Mouse (Mus musculus) cortical plate, adult 2 months (tissue): ENCODE measurements around the gene Dleu7. TPM values are rescaled to one million over a fixed set of nuclear protein-coding genes. Genes with fewer than 3 reads are reported as not detected.

ENCODE experiments used
- H3K27ac ChIP-seq: fragments of 200-500 bp; 2 replicates; pipeline ENCODE4 v1.5.1; 2012; ENCODE audit warnings: low read length, control low read depth, inconsistent platforms; ENCODE audit not compliant: insufficient read depth
- H3K4me1 ChIP-seq: fragments of 200-500 bp; 2 replicates; pipeline ENCODE4 v1.6.1; 2011; ENCODE audit warnings: low read length; ENCODE audit not compliant: control insufficient read depth, insufficient read depth
- H3K4me3 ChIP-seq: fragments of 200-500 bp; 2 replicates; pipeline ENCODE4 v1.5.1; 2011; ENCODE audit warnings: mild to moderate bottlenecking, low read length, control low read depth; ENCODE audit not compliant: insufficient read depth
- CTCF ChIP-seq: fragments of 200-500 bp; IDR thresholded peaks from 2 replicates; pipeline ENCODE4 v1.5.1; 2011; ENCODE audit warnings: mild to moderate bottlenecking, control low read depth, low read length; ENCODE audit not compliant: insufficient read depth; ENCODE audit errors: extremely low read depth
- POLR2A ChIP-seq: fragments of 200-500 bp; IDR thresholded peaks from 2 replicates; pipeline ENCODE4 v1.6.1; 2011; ENCODE audit warnings: mild to moderate bottlenecking, low read length, control low read depth; ENCODE audit not compliant: insufficient read depth; ENCODE audit errors: extremely low read depth
- polyA plus RNA-seq: library from polyadenylated mRNA; depleted of rRNA; stranded (reverse); fragments of >200 nt; gene quantifications from 2 replicates; pipeline ENCODE4 v1.2.3, GENCODE M21; 2012

Dleu7 gene
- polyA plus RNA-seq, 1 experiment, result 9.0 TPM

DNA sequence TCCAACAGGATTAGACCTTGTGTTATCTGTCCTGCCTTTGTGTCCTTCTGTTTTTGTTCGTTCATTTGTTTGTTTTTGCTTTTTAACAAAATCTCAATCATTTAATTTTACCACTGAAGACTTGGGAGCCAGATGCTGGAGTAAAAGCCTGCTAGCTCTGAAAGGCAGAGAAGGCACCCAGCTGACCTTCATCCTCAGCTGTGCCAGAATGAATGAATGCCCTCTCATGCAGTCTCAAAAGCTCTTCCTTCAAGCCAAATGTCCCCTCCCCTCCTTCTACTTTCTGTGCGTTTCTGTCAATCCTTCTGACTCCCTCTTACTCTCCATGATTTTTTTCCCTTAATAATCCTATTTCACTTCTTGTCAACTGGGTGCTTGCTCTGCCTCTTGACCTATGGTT lies 34.3 kb upstream of the Dleu7 start:
- Histone ChIP-seq H3K4me3 (no peak overlapping the region), H3K27ac (no peak overlapping the region), H3K4me1 (no peaks in the 10 kb centered on the region)
- no peak for TF ChIP-seq POLR2A
- TF ChIP-seq CTCF, result no peak

- no peaks in the 10 kb centered on the region for H3K4me1 ChIP-seq
These were observed 33.2 kb upstream of the Dleu7 start for GRCm38 (mm10) chr14:62326026-62326425.

GRCm38 (mm10) chr14:62324943-62325342 lies 32.1 kb upstream of the Dleu7 start:
- TF ChIP-seq CTCF, result no peak
- TF ChIP-seq POLR2A, result no peak
- Histone ChIP-seq H3K4me1 (no peaks in the 10 kb centered on the region), H3K27ac (no peak overlapping the region)

More at GRCm38 (mm10) chr14:62326026-62326425, 33.2 kb upstream of the Dleu7 start:
- no peak for TF ChIP-seq POLR2A
- no peak for TF ChIP-seq CTCF
- Histone ChIP-seq H3K4me3 (no peak overlapping the region), H3K27ac (no peak overlapping the region)

DNA sequence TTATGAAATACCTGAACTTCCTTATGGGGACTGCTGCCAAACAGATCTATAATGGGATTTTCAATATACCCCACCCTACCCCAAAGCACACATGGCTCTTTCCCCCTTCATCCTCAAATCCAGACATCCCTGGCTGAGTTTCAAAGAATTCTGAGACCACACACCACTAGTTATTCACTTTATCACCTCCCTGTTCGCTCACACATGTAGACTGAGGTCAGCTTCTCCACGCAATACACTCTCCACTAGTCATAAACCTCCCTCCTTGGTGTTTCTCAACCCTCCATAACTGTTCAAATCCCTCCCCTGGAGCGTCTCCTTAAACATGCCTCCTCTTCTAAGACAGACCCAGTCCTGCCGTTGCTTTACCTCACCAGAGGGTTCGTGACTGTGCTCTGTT lies 30.6 kb upstream of the Dleu7 start:
- H3K27ac ChIP-seq, result no peak overlapping the region
- H3K4me3 ChIP-seq, result no peak overlapping the region
- H3K4me1 ChIP-seq, result no peaks in the 10 kb centered on the region
- no peak for TF ChIP-seq POLR2A
- TF ChIP-seq CTCF, result no peak

More at GRCm38 (mm10) chr14:62324943-62325342, 32.1 kb upstream of the Dleu7 start:
- no peak overlapping the region for H3K4me3 ChIP-seq

GRCm38 (mm10) chr14:62322581-62323344 lies 29.9 kb upstream of the Dleu7 start:
- Histone ChIP-seq H3K4me3 (no peak overlapping the region), H3K4me1 (no peaks in the 10 kb centered on the region), H3K27ac (no peak overlapping the region)
- TF ChIP-seq POLR2A, result no peak
- TF ChIP-seq CTCF, result no peak

DNA sequence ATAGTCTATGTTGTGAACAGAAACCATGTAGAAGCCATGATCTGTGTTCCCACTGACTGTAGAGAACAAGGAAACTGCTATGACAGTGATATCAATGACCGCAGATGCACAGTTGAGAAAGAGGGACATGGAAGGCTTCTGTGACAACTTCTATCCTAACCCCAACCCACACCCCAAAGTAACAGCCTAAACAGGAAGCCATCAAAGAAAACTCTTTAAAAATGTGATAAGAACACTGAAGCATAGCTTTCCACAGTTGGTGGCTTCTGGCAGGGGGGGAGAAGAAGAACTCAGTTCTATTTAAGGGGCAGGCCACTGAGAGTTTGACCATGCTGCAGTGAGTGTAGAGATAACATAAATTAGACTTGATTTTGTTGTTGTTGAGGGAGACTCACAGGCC lies 18.8 kb upstream of the Dleu7 start:
- H3K4me1 ChIP-seq, result no peaks in the 10 kb centered on the region
- H3K4me3 ChIP-seq, result no peak overlapping the region
- no peak overlapping the region for H3K27ac ChIP-seq
- TF ChIP-seq POLR2A (no peak), CTCF (no peak)

DNA sequence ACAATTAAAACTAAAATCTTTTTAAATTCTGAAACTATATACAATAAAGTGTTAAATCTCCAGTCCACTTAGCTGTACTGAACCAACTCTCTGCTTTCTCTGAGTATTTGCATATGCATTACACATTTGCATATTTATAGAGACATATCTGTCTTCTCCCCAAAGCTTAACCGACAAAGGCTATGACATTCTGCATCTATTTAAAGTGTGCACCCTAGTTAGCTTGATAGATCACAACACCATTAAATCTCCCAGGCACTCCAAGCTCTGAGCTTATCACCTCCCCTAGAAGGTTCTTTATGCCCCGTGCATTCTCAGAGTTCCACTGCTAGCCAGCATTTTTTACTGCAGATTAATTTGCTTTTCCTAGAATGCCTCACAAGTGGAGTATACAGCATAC lies 16.2 kb upstream of the Dleu7 start:
- no peak overlapping the region for H3K4me3 ChIP-seq
- no peaks in the 10 kb centered on the region for H3K4me1 ChIP-seq
- no peak overlapping the region for H3K27ac ChIP-seq
- TF ChIP-seq POLR2A (no peak), CTCF (no peak)

DNA sequence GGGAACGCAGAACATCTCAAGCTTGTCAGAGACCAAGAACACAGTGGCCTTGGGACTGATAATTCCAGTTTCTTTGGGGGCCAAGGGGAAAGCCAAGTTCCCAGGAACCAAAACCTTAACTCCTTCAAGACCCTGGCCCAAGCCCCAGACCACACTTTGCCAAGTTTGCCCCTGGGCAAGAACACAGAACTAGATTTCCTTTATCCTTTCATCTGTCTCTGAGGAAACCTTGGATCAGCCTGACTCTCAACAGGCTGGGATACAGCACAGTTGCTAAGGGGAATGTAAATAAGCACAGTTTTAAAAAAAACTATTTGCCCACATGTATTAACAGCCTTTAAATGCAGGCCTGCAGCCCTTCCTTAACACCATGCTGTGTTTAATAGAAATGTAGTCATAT lies 14.7 kb upstream of the Dleu7 start:
- Histone ChIP-seq H3K27ac (no peak overlapping the region), H3K4me1 (no peaks in the 10 kb centered on the region), H3K4me3 (no peak overlapping the region)
- no peak for TF ChIP-seq POLR2A
- no peak for TF ChIP-seq CTCF

GRCm38 (mm10) chr14:62300031-62300430 lies 7.2 kb upstream of the Dleu7 start:
- Histone ChIP-seq H3K4me1 (no peaks in the 10 kb centered on the region), H3K27ac (no peak overlapping the region), H3K4me3 (no peak overlapping the region)
- TF ChIP-seq POLR2A, result no peak
- TF ChIP-seq CTCF, result no peak

DNA sequence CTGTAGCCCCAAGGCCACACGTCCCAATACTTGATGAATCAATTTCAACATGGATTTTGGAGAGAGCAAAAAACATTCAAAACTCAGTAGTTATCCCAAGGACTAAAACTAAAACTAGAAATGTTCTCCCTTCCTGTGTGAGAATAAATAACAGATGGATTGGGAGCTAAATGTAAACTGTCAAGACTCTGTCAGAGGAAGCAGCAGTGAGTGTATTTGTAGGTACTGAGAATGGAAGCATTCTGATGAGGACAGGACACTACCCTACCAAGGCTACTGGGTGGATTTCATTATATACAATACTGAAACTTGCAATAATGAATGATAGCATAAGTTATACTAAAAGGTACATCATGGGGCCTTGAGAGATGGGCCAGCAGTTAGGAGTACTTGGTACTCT lies 6.0 kb upstream of the Dleu7 start:
- TF ChIP-seq CTCF (no peak), POLR2A (no peak)
- no peak overlapping the region for H3K27ac ChIP-seq
- no peak overlapping the region for H3K4me3 ChIP-seq
- H3K4me1 ChIP-seq, result no peaks in the 10 kb centered on the region
